Mouse (Mus musculus): ENCODE data around the gene Rarres2. TPM values are rescaled to one million over a fixed set of nuclear protein-coding genes. Genes with fewer than 3 reads are reported as not detected.

The Rarres2 gene
- polyA plus RNA-seq, 1 experiment from 2014 or later: 105 TPM

GRCm38 (mm10) chr6:48568036-48568984 lies 4.3 kb downstream of the Rarres2 start:
- no peaks in the 10 kb centered on the region for H3K9me3 ChIP-seq (ENCODE audit: control insufficient read depth, low read length)
- H3K27ac ChIP-seq (ENCODE audit: low read length): peak overlapping the region; percentile 60; the same call in 1 of the 2 replicates
- no peak overlapping the region for H3K4me2 ChIP-seq (ENCODE audit: low read depth, low read length)
- H3K27me3 ChIP-seq (replicated peaks; ENCODE audit: control insufficient read depth, insufficient read depth, low read length): no peaks in the 10 kb centered on the region
- H3K4me1 ChIP-seq (ENCODE audit: control insufficient read depth, insufficient read depth, low read length): peaks cover 20% of the 10 kb centered on the region
- 65% methylated on average over 21 of the region's 21 CpGs for WGBS
- no peak overlapping the region for H3K4me3 ChIP-seq (ENCODE audit: low read length)
- ATAC-seq: peak; percentile 36; the same call in 1 of the 2 replicates
- no peak overlapping the region for H3K9ac ChIP-seq (ENCODE audit: low read depth, low read length)
- H3K36me3 ChIP-seq (ENCODE audit: control insufficient read depth, insufficient read depth, low read length): no peaks in the 10 kb centered on the region; the same call in 1 of the 2 replicates

DNA sequence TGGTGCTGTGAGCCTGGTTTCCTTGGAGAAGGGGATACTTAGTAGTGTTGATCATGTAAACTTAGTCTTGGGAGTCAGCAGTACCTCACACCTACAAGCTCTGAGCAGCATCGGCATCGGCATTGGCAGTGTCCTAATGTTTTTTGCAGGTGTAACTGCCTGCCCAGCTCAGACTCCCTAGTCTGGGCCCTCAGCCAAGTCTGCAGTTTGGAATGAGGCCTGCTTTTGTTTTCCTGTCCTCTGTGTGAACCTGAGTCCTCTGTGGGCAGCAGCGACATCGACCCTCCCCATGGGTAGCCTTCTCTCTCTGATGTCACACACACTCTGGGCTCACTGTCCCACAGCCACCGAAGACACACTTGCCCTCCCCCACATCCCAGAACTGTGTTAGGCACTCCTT lies 6.3 kb downstream of the Rarres2 start:
- no peaks in the 10 kb centered on the region for H3K27me3 ChIP-seq (replicated peaks; ENCODE audit: control insufficient read depth, insufficient read depth, low read length)
- H3K36me3 ChIP-seq (ENCODE audit: control insufficient read depth, insufficient read depth, low read length): no peaks in the 10 kb centered on the region; the same call in 1 of the 2 replicates
- H3K27ac ChIP-seq (ENCODE audit: low read length): no peak overlapping the region
- H3K9ac ChIP-seq (ENCODE audit: low read depth, low read length): no peak overlapping the region
- no peaks in the 10 kb centered on the region for H3K9me3 ChIP-seq (ENCODE audit: control insufficient read depth, low read length)
- H3K4me2 ChIP-seq (ENCODE audit: low read depth, low read length): no peak overlapping the region
- peaks cover 15% of the 10 kb centered on the region for H3K4me1 ChIP-seq (ENCODE audit: control insufficient read depth, insufficient read depth, low read length)
- H3K4me3 ChIP-seq (ENCODE audit: low read length): no peak overlapping the region
- 45% methylated on average over 5 of the region's 5 CpGs for WGBS
- ATAC-seq: peak; percentile 47

GRCm38 (mm10) chr6:48565693-48566310 lies 6.8 kb downstream of the Rarres2 start:
- Histone ChIP-seq H3K27ac (ENCODE audit: low read length) (no peak overlapping the region), H3K36me3 (ENCODE audit: control insufficient read depth, insufficient read depth, low read length) (no peaks in the 10 kb centered on the region; the same call in 1 of the 2 replicates), H3K4me1 (ENCODE audit: control insufficient read depth, insufficient read depth, low read length) (peaks cover 15% of the 10 kb centered on the region), H3K4me2 (ENCODE audit: low read depth, low read length) (no peak overlapping the region), H3K27me3 (replicated peaks; ENCODE audit: control insufficient read depth, insufficient read depth, low read length) (no peaks in the 10 kb centered on the region), H3K4me3 (ENCODE audit: low read length) (no peak overlapping the region), H3K9me3 (ENCODE audit: control insufficient read depth, low read length) (no peaks in the 10 kb centered on the region), H3K9ac (ENCODE audit: low read depth, low read length) (no peak overlapping the region)
- peak; percentile 12; the same call in 1 of the 2 replicates for ATAC-seq
- WGBS: 72% methylated on average over 4 of the region's 4 CpGs

DNA sequence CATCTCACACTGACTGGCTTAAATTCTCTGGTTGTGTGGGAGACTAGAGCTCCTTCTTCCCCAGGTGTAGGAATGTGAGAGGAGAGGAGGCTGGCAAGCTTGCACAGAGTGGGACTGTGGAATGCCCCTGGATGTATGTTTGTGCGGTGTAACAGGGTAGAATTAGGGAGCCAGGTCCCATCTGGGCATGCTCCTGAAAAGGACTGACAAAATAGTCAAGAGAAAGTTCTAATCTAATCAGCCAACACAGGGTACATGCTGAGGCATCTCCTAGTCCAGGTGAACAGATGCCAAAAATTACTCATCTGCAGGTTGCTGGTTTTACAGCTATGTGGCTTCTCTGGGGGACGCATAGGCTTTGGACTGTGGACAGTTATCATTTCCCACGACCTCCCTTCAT lies 16.6 kb downstream of the Rarres2 start:
- H3K4me1 ChIP-seq (ENCODE audit: control insufficient read depth, insufficient read depth, low read length): peaks cover 6% of the 10 kb centered on the region; the same call in 1 of the 2 replicates
- H3K36me3 ChIP-seq (ENCODE audit: control insufficient read depth, insufficient read depth, low read length): no peaks in the 10 kb centered on the region
- no peaks in the 10 kb centered on the region for H3K9me3 ChIP-seq (ENCODE audit: control insufficient read depth, low read length)
- H3K4me3 ChIP-seq (ENCODE audit: low read length): no peak overlapping the region
- H3K4me2 ChIP-seq (ENCODE audit: low read depth, low read length): no peak overlapping the region
- no peak for ATAC-seq
- WGBS: 87% methylated on average over 3 of the region's 3 CpGs
- peak overlapping the region; percentile 92; the same call in 1 of the 2 replicates for H3K27ac ChIP-seq (ENCODE audit: low read length)
- H3K27me3 ChIP-seq (replicated peaks; ENCODE audit: control insufficient read depth, insufficient read depth, low read length): no peaks in the 10 kb centered on the region
- H3K9ac ChIP-seq (ENCODE audit: low read depth, low read length): no peak overlapping the region

DNA sequence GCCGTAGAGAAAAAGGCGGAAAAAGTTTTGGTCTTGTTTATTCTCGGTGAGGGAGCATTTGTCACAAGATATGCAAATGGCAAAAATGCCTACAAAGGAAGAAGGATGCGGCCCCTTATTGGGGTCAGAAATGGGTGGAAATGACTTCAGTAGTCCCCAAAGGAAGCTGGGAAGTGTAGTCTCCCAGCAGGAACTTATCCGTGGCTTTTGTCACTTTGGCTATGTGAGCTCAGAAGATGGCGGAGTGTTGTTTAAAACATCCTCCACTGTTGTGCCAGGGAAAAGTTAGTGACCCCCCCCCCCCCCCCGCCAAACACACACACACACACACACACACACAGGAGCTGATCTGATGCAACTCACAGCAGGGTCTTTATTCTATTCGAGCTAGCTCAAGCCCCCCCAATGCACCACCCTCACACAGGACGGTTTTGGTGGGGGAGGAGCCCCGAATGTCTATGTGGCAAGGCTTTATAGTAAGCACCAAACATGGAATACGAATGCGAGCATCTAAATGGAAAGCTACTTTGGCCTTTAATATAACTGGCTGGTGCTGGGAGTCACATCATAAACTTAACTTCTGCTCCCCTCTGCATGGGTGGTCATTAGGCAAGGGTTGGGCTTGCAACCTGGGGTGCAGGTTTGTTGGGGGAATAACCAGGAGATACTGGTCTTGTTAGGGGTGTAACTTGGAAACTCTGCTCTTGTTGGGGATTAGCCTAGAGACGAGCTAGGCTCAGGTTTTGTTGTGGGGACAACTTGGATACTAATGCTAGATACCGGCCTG lies 17.3 kb downstream of the Rarres2 start:
- Histone ChIP-seq H3K27ac (ENCODE audit: low read length) (peak overlapping the region; percentile 92), H3K4me2 (ENCODE audit: low read depth, low read length) (peak overlapping the region; percentile 77), H3K36me3 (ENCODE audit: control insufficient read depth, insufficient read depth, low read length) (no peaks in the 10 kb centered on the region), H3K4me3 (ENCODE audit: low read length) (peak overlapping the region; percentile 55), H3K9ac (ENCODE audit: low read depth, low read length) (peak overlapping the region; percentile 69), H3K4me1 (ENCODE audit: control insufficient read depth, insufficient read depth, low read length) (peaks cover 6% of the 10 kb centered on the region; the same call in 1 of the 2 replicates), H3K9me3 (ENCODE audit: control insufficient read depth, low read length) (no peaks in the 10 kb centered on the region), H3K27me3 (replicated peaks; ENCODE audit: control insufficient read depth, insufficient read depth, low read length) (no peaks in the 10 kb centered on the region)
- ATAC-seq: peak; percentile 82
- WGBS: 29% methylated on average over 13 of the region's 14 CpGs

DNA sequence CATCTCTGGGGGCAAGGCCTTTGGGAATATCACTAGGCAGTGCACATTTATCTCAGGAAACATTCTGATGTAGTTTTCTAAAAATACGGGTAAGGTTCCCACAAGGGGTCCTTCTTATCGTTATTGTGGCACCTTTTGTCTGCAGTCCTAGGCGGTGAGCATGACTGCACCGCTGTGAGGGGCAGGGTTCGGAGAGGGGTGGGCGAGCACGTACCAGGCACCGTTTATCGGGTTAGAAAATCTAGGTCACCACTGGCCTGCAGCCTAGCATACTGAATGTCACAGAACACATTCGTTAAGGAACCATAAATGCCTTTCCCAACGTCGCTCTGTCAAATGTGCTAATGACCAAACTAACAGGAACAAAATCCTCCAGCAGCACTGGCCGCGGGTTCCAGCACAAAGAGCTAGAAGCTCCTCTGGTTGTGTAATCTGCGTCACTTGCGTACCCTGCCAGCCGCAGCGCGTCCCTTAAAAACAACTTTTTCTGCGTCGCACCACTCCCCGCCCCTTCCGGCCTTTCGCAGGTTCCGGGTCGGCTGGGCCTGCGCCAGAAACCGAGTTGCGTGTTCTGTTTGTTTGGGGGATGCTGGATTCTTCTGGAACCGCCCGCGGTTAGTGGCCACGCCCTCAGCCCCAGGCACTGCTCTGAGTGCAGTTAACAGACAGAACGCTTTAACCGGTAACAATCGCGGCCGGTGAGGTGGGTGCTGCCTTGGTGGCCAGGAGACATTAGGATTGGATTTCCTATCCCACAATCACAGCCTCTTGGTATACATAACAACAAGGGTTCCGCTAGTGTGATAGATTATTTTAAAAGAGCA lies 18.1 kb downstream of the Rarres2 start, which contains the start of gene Lrrc61:
TSS of gene Lrrc61 (plus strand) at position 517 of the 824 bp plus-strand sequence.
- peak; percentile 95 for ATAC-seq

DNA sequence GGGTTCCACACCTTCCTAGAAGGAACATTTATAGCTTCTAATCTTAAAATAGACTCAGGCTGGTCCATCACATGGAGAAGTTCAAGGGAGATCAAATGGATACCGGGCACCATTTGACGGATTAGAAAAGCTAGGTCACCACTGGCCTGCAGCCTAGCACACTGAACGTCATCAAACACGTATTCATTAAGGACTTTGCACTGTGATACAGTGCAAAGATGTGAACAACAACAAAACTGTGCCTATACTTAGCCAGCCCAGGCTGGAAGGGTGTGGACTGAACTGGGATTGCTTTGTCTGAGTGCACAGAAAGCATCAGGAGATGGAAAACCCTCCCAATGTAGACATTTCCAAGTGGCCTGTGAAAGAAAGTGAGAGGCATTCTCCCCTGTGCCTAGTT lies 18.8 kb downstream of the Rarres2 start:
- H3K4me1 ChIP-seq (ENCODE audit: control insufficient read depth, insufficient read depth, low read length): peaks cover 6% of the 10 kb centered on the region; the same call in 1 of the 2 replicates
- H3K4me3 ChIP-seq (ENCODE audit: low read length): peak overlapping the region; percentile 55; the same call in 1 of the 2 replicates

More for the DNA sequence above, 18.1 kb downstream of the Rarres2 start, which contains the start of gene Lrrc61:
- Histone ChIP-seq H3K36me3 (ENCODE audit: control insufficient read depth, insufficient read depth, low read length) (no peaks in the 10 kb centered on the region), H3K27me3 (replicated peaks; ENCODE audit: control insufficient read depth, insufficient read depth, low read length) (no peaks in the 10 kb centered on the region), H3K4me1 (ENCODE audit: control insufficient read depth, insufficient read depth, low read length) (peaks cover 6% of the 10 kb centered on the region; the same call in 1 of the 2 replicates), H3K27ac (ENCODE audit: low read length) (peak within 1 kb of the TSS; percentile 92), H3K9ac (ENCODE audit: low read depth, low read length) (peak within 1 kb of the TSS; percentile 69), H3K9me3 (ENCODE audit: control insufficient read depth, low read length) (no peaks in the 10 kb centered on the region), H3K4me3 (ENCODE audit: low read length) (peak within 1 kb of the TSS; percentile 55), H3K4me2 (ENCODE audit: low read depth, low read length) (peak within 1 kb of the TSS; percentile 77)
- WGBS: under 1% methylated on average over 39 of the region's 39 CpGs

GRCm38 (mm10) chr6:48552918-48553317 lies 19.7 kb downstream of the Rarres2 start:
- H3K4me3 ChIP-seq (ENCODE audit: low read length): no peak overlapping the region
- 60% methylated on average over 4 of the region's 4 CpGs for WGBS
- ATAC-seq: no peak
- H3K36me3 ChIP-seq (ENCODE audit: control insufficient read depth, insufficient read depth, low read length): no peaks in the 10 kb centered on the region
- no peaks in the 10 kb centered on the region for H3K27me3 ChIP-seq (replicated peaks; ENCODE audit: control insufficient read depth, insufficient read depth, low read length)
- no peak overlapping the region for H3K27ac ChIP-seq (ENCODE audit: low read length)
- no peak overlapping the region for H3K9ac ChIP-seq (ENCODE audit: low read depth, low read length)
- no peak overlapping the region for H3K4me2 ChIP-seq (ENCODE audit: low read depth, low read length)
- H3K4me1 ChIP-seq (ENCODE audit: control insufficient read depth, insufficient read depth, low read length): peaks cover 6% of the 10 kb centered on the region; the same call in 1 of the 2 replicates
- no peaks in the 10 kb centered on the region for H3K9me3 ChIP-seq (ENCODE audit: control insufficient read depth, low read length)

More for the DNA sequence above, 18.8 kb downstream of the Rarres2 start:
- H3K27me3 ChIP-seq (replicated peaks; ENCODE audit: control insufficient read depth, insufficient read depth, low read length): no peaks in the 10 kb centered on the region
- H3K36me3 ChIP-seq (ENCODE audit: control insufficient read depth, insufficient read depth, low read length): no peaks in the 10 kb centered on the region
- H3K27ac ChIP-seq (ENCODE audit: low read length): peak overlapping the region; percentile 92
- H3K9me3 ChIP-seq (ENCODE audit: control insufficient read depth, low read length): no peaks in the 10 kb centered on the region
- ATAC-seq: no peak
- H3K9ac ChIP-seq (ENCODE audit: low read depth, low read length): peak overlapping the region; percentile 69; the same call in 1 of the 2 replicates
- H3K4me2 ChIP-seq (ENCODE audit: low read depth, low read length): peak overlapping the region; percentile 77
- WGBS: 79% methylated on average over 4 of the region's 4 CpGs

All from intestine, embryonic 16.5 days (tissue).